Mouse (Mus musculus) heart, adult 2 months (tissue): ENCODE measurements around the gene Lrrc3.

ENCODE experiments used
- CTCF ChIP-seq: fragments of 200-600 bp; IDR thresholded peaks from 2 replicates; pipeline ENCODE4 v1.8.1; 2022; ENCODE audit warnings: antibody characterized with exemption, mild to moderate bottlenecking, moderate library complexity
- EP300 ChIP-seq: fragments of 200-500 bp; IDR thresholded peaks from 2 replicates; pipeline ENCODE4 v1.6.1; 2011; ENCODE audit warnings: low read depth, low read length, control low read depth; ENCODE audit not compliant: insufficient read depth

- TF ChIP-seq CTCF (no peak), EP300 (no peak)
Observed at GRCm38 (mm10) chr10:77922681-77923080, 20.3 kb upstream of the Lrrc3 start.
